Mouse (Mus musculus): ENCODE data around the gene Il18rap. TPM values are rescaled to one million over a fixed set of nuclear protein-coding genes. Genes with fewer than 3 reads are reported as not detected.

Il18rap gene
- polyA plus RNA-seq, 1 experiment from 2014 or later = 0.48 TPM

DNA sequence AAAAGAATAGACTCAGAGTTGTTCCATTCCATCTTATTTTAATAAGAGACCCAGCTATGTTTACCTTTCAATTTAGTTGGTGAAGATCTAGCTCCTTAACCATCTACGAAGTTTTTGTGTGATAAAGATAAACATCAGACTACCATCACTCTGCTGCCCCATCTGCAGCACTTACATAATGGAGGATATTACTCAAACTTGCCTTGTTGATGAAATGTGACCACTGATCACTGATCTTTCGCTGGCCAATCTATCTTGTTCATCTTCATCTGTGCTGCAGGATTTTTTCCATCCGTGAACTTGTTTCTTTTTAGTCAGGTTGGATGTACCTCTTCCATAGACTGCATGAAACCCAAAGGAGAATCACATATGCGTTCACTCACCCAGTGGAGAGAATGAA lies 20.6 kb upstream of the Il18rap start:
- Histone ChIP-seq H3K4me3 (no peak overlapping the region), H3K9me3 (no peaks in the 10 kb centered on the region), H3K4me1 (no peaks in the 10 kb centered on the region), H3K27ac (no peak overlapping the region), H3K4me2 (no peak overlapping the region), H3K27me3 (no peaks in the 10 kb centered on the region), H3K36me3 (no peaks in the 10 kb centered on the region), H3K9ac (no peak overlapping the region)
- ATAC-seq (ENCODE audit: insufficient number of reproducible peaks, insufficient read depth, low FRiP score, low TSS enrichment, low read depth) = no peak
- 89% methylated on average over 4 of the region's 4 CpGs for WGBS

DNA sequence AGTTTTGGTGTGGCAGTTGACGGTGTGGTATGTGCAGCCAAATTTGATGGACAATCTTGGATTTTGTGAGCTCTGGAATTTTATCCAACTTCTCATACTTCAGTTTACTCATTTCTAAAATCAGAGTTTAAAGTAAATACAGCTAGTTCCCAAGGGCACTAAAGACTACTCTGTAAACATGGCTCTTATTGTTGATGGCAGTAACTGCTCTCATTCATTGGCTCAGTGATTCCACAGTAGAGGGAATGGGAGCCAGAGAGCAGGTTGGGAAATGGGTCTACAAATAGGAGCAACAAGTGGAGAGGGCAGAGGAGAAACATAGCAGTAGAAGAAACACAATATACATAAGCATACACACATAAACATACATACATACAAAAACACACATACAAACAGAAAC lies 15.5 kb upstream of the Il18rap start:
- H3K4me2 ChIP-seq = no peak overlapping the region
- no peak overlapping the region for H3K27ac ChIP-seq
- no peak overlapping the region for H3K4me3 ChIP-seq
- no peaks in the 10 kb centered on the region for H3K4me1 ChIP-seq
- 74% methylated on average over 1 of the region's 1 CpGs for WGBS
- ATAC-seq (ENCODE audit: insufficient number of reproducible peaks, insufficient read depth, low FRiP score, low TSS enrichment, low read depth) = no peak
- H3K9ac ChIP-seq = no peak overlapping the region
- no peaks in the 10 kb centered on the region for H3K36me3 ChIP-seq
- no peaks in the 10 kb centered on the region for H3K9me3 ChIP-seq
- H3K27me3 ChIP-seq = no peaks in the 10 kb centered on the region

- no peaks in the 10 kb centered on the region for H3K36me3 ChIP-seq
- H3K9me3 ChIP-seq = no peaks in the 10 kb centered on the region
- no peak overlapping the region for H3K27ac ChIP-seq
- no peak for ATAC-seq (ENCODE audit: insufficient number of reproducible peaks, insufficient read depth, low FRiP score, low TSS enrichment, low read depth)
- H3K4me2 ChIP-seq = no peak overlapping the region
- 80% methylated on average over 4 of the region's 4 CpGs for WGBS
- H3K4me1 ChIP-seq = no peaks in the 10 kb centered on the region
- H3K27me3 ChIP-seq = no peaks in the 10 kb centered on the region
- no peak overlapping the region for H3K4me3 ChIP-seq
- no peak overlapping the region for H3K9ac ChIP-seq
Measured at GRCm38 (mm10) chr1:40501126-40501525, 14.0 kb upstream of the Il18rap start.

GRCm38 (mm10) chr1:40501546-40502398 lies 13.4 kb upstream of the Il18rap start:
- no peak overlapping the region for H3K9ac ChIP-seq
- no peak overlapping the region for H3K4me2 ChIP-seq
- no peaks in the 10 kb centered on the region for H3K4me1 ChIP-seq
- H3K27ac ChIP-seq = no peak overlapping the region
- ATAC-seq (ENCODE audit: insufficient number of reproducible peaks, insufficient read depth, low FRiP score, low TSS enrichment, low read depth) = no peak
- H3K4me3 ChIP-seq = no peak overlapping the region
- no peaks in the 10 kb centered on the region for H3K9me3 ChIP-seq
- H3K36me3 ChIP-seq = no peaks in the 10 kb centered on the region
- WGBS = 85% methylated on average over 11 of the region's 11 CpGs
- no peaks in the 10 kb centered on the region for H3K27me3 ChIP-seq

- H3K9me3 ChIP-seq = no peaks in the 10 kb centered on the region
- H3K27me3 ChIP-seq = no peaks in the 10 kb centered on the region
- H3K4me3 ChIP-seq = no peak overlapping the region
- no peak overlapping the region for H3K9ac ChIP-seq
- WGBS = 78% methylated on average over 5 of the region's 5 CpGs
- no peak overlapping the region for H3K27ac ChIP-seq
- ATAC-seq (ENCODE audit: insufficient number of reproducible peaks, insufficient read depth, low FRiP score, low TSS enrichment, low read depth) = no peak
- H3K4me1 ChIP-seq = no peaks in the 10 kb centered on the region
- no peaks in the 10 kb centered on the region for H3K36me3 ChIP-seq
- no peak overlapping the region for H3K4me2 ChIP-seq
Measured at GRCm38 (mm10) chr1:40504548-40504947, 10.6 kb upstream of the Il18rap start.

- no peak overlapping the region for H3K9ac ChIP-seq
- ATAC-seq (ENCODE audit: insufficient number of reproducible peaks, insufficient read depth, low FRiP score, low TSS enrichment, low read depth) = no peak
- WGBS = 93% methylated on average over 6 of the region's 6 CpGs
- H3K9me3 ChIP-seq = 0 out of 2 replicates have a peak, but pooled peaks cover 7% of the 10 kb centered on the region
- H3K4me3 ChIP-seq = no peak overlapping the region
- no peak overlapping the region for H3K27ac ChIP-seq
- no peak overlapping the region for H3K4me2 ChIP-seq
- H3K36me3 ChIP-seq = no peaks in the 10 kb centered on the region
- H3K4me1 ChIP-seq = 0 out of 2 replicates have a peak, but pooled peaks cover 5% of the 10 kb centered on the region
- H3K27me3 ChIP-seq = no peaks in the 10 kb centered on the region
Measured at GRCm38 (mm10) chr1:40516364-40516763, 1.2 kb downstream of the Il18rap start.

DNA sequence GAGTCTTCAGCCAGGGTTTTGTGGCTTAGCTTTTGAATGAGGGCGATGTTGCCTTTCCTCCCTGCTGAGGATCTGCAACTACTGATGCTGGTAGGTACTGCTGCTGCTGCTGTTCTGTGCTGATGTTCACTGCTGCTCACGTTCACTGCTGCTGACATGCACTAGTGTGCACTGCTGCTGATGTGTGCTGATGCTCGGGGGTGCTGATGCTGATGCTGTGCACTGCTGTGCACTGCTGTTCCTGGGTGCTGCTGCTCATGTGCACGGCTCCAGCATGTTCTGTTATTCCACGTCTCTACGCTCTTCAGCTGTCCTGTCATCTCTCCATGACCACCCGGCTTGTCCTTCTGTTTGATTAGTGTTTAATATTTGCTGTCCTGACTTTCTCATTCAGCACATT lies 7.8 kb downstream of the Il18rap start:
- H3K4me2 ChIP-seq = no peak overlapping the region
- 88% methylated on average over 7 of the region's 7 CpGs for WGBS
- H3K9me3 ChIP-seq = no peaks in the 10 kb centered on the region
- no peaks in the 10 kb centered on the region for H3K36me3 ChIP-seq
- no peak overlapping the region for H3K27ac ChIP-seq
- no peaks in the 10 kb centered on the region for H3K4me1 ChIP-seq
- no peak overlapping the region for H3K4me3 ChIP-seq
- H3K9ac ChIP-seq = no peak overlapping the region
- no peaks in the 10 kb centered on the region for H3K27me3 ChIP-seq
- ATAC-seq (ENCODE audit: insufficient number of reproducible peaks, insufficient read depth, low FRiP score, low TSS enrichment, low read depth) = no peak

DNA sequence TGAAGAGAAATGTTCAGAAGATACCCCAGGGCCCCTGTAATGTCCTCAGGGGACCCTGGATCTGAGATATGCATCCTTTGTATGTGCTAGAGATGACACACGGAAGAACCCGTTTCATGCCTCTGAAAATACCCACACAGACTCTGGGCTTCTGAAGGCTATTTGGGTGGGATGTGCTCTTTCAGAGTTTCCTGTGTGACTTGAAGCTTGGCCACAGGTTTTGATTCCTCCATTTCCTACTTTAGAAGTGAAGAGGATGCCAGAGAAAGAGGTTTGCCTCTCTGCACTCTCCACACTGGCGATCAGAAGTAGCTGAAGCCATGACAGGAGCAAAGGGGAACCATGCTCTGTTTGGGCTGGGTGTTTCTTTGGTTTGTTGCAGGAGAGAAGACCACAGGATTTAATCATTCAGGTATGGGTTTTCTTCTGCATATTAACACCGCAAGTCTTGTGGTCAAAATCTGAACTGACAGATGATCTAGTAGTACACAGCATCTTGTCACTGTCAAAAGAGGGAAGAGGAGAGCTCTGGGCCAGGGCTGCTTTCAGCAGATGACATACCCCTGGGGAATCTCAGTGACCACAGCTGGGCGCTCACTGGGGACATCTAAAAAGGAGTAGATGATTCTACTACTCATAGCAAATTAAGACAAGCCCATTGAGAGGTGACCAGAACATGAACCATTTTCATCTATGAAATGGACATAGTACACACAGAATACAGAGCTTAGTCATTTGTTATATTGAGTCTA lies 9.0 kb downstream of the Il18rap start:
- Histone ChIP-seq H3K4me3 (no peak overlapping the region), H3K9me3 (no peaks in the 10 kb centered on the region), H3K27me3 (no peaks in the 10 kb centered on the region), H3K9ac (no peak overlapping the region), H3K4me2 (no peak overlapping the region), H3K27ac (no peak overlapping the region), H3K4me1 (no peaks in the 10 kb centered on the region), H3K36me3 (no peaks in the 10 kb centered on the region)
- WGBS = 84% methylated on average over 5 of the region's 5 CpGs
- ATAC-seq (ENCODE audit: insufficient number of reproducible peaks, insufficient read depth, low FRiP score, low TSS enrichment, low read depth) = no peak

DNA sequence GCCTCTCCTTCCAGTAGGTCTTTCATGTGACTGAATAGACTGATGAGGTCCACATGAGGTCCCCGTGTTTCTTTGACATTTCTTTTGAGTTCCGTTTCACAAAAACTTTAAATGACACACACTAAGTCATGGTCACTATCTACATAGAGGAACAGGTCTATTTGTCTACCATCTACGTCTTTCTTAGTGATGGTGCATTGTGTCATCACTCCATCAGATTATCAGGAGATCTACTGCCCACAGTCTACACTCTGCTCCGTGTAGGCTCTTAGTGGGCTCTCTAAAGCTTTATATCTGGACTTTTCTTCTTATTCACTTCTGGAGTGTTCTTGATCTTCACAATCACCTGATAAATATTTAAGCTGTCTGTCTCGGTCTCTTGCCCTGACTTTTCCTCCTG lies 14.1 kb downstream of the Il18rap start:
- Histone ChIP-seq H3K4me1 (no peaks in the 10 kb centered on the region), H3K4me3 (no peak overlapping the region), H3K9ac (no peak overlapping the region), H3K4me2 (no peak overlapping the region), H3K27ac (no peak overlapping the region), H3K36me3 (no peaks in the 10 kb centered on the region), H3K9me3 (no peaks in the 10 kb centered on the region), H3K27me3 (no peaks in the 10 kb centered on the region)
- no peak for ATAC-seq (ENCODE audit: insufficient number of reproducible peaks, insufficient read depth, low FRiP score, low TSS enrichment, low read depth)
- 87% methylated on average over 5 of the region's 5 CpGs for WGBS

GRCm38 (mm10) chr1:40537577-40537976 lies 22.4 kb downstream of the Il18rap start:
- H3K4me3 ChIP-seq = no peak overlapping the region
- H3K27me3 ChIP-seq = no peaks in the 10 kb centered on the region
- H3K27ac ChIP-seq = no peak overlapping the region
- no peak overlapping the region for H3K4me2 ChIP-seq
- no peaks in the 10 kb centered on the region for H3K9me3 ChIP-seq
- no peak for ATAC-seq (ENCODE audit: insufficient number of reproducible peaks, insufficient read depth, low FRiP score, low TSS enrichment, low read depth)
- 83% methylated on average over 5 of the region's 5 CpGs for WGBS
- no peaks in the 10 kb centered on the region for H3K36me3 ChIP-seq
- no peak overlapping the region for H3K9ac ChIP-seq
- H3K4me1 ChIP-seq = no peaks in the 10 kb centered on the region

DNA sequence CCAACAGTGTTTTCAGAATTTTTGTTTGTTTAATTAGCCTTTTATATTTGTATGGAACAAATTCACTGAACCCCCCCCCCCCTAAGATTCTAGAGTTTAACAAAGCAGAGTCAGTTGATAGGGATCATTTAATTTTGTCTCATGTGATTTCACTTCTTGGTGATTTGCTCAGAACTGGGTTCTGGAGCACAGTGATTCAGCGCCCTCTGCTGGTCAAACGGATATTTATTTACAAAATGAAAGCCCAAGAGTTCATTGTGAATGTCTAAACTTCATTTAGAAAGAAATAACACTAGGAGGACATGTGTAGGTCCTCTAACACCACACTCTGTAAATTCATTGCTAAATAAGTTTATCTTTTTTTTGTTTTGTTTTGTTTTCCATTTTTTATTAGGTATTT lies 29.5 kb downstream of the Il18rap start:
- no peak overlapping the region for H3K27ac ChIP-seq
- no peak overlapping the region for H3K9ac ChIP-seq
- no peaks in the 10 kb centered on the region for H3K9me3 ChIP-seq
- no peaks in the 10 kb centered on the region for H3K4me1 ChIP-seq
- no peak for ATAC-seq (ENCODE audit: insufficient number of reproducible peaks, insufficient read depth, low FRiP score, low TSS enrichment, low read depth)
- WGBS = 0% methylated on average over 2 of the region's 2 CpGs
- no peak overlapping the region for H3K4me3 ChIP-seq
- H3K4me2 ChIP-seq = no peak overlapping the region
- H3K27me3 ChIP-seq = no peaks in the 10 kb centered on the region
- no peaks in the 10 kb centered on the region for H3K36me3 ChIP-seq

- 71% methylated on average over 4 of the region's 4 CpGs for WGBS
- Histone ChIP-seq H3K9ac (no peak overlapping the region), H3K9me3 (no peaks in the 10 kb centered on the region), H3K27me3 (no peaks in the 10 kb centered on the region), H3K27ac (no peak overlapping the region), H3K4me1 (no peaks in the 10 kb centered on the region), H3K4me2 (no peak overlapping the region), H3K36me3 (no peaks in the 10 kb centered on the region), H3K4me3 (no peak overlapping the region)
- no peak for ATAC-seq (ENCODE audit: insufficient number of reproducible peaks, insufficient read depth, low FRiP score, low TSS enrichment, low read depth)
Measured at GRCm38 (mm10) chr1:40546645-40547044, 31.5 kb downstream of the Il18rap start.

All from embryonic facial prominence, embryonic 13.5 days (tissue).